ENCODE assay signal across 23 mouse cellular contexts in genomic region chr2:142407341-142407740, GRCm38 (mm10).
DNase-seq lines count a peak whose midpoint lies in the region; ATAC-seq and TF ChIP-seq lines count a peak whose summit lies in the region.
"Had no signal": no experiment of that assay in that cellular context is flagged by ENCODE, and none has a peak within 500 bp of the region (broad histone marks: within the 10 kb centered on the region; RNA-seq: fewer than 3 reads in every experiment).

No protein-coding gene starts in this region.

- H3K27ac ChIP-seq in forebrain, postnatal 0 days (ENCODE audit: low read depth, low read length): no peak overlapping the region
- no peak overlapping the region for H3K27ac ChIP-seq in forebrain, embryonic 11.5 days (ENCODE audit: low read depth, low read length)
- H3K27ac ChIP-seq: embryonic facial prominence, embryonic 10.5 days; embryonic facial prominence, embryonic 12.5 days; forebrain, embryonic 12.5 days had no signal

- H3K4me3 ChIP-seq in forebrain, postnatal 0 days (ENCODE audit: low read depth, low read length): no peak overlapping the region
- H3K4me3 ChIP-seq in forebrain, embryonic 11.5 days (ENCODE audit: low read depth, low read length): no peak overlapping the region
- H3K4me3 ChIP-seq: embryonic facial prominence, embryonic 10.5 days; embryonic facial prominence, embryonic 12.5 days; forebrain, embryonic 12.5 days had no signal

- no peak overlapping the region for H3K4me2 ChIP-seq in forebrain, postnatal 0 days (ENCODE audit: low read depth)
- H3K4me2 ChIP-seq in forebrain, embryonic 11.5 days (ENCODE audit: low read depth, low read length, severe bottlenecking): no peak overlapping the region
- H3K4me2 ChIP-seq: embryonic facial prominence, embryonic 12.5 days; forebrain, embryonic 12.5 days had no signal

- no peaks in the 10 kb centered on the region for H3K27me3 ChIP-seq in forebrain, postnatal 0 days (ENCODE audit: insufficient read depth, low read length)
- H3K27me3 ChIP-seq in forebrain, embryonic 11.5 days (ENCODE audit: control insufficient read depth, insufficient read depth, low read length): no peaks in the 10 kb centered on the region
- H3K27me3 ChIP-seq: CH12.LX; embryonic facial prominence, embryonic 12.5 days; forebrain, embryonic 12.5 days had no signal

- no peaks in the 10 kb centered on the region for H3K4me1 ChIP-seq in forebrain, postnatal 0 days (ENCODE audit: insufficient read depth)
- no peaks in the 10 kb centered on the region for H3K4me1 ChIP-seq in forebrain, embryonic 11.5 days (replicated peaks; ENCODE audit: control insufficient read depth, insufficient read depth, low read length)
- H3K4me1 ChIP-seq: embryonic facial prominence, embryonic 12.5 days had no signal

- H3K9ac ChIP-seq in forebrain, postnatal 0 days: no peak overlapping the region
- H3K9ac ChIP-seq in forebrain, embryonic 11.5 days (ENCODE audit: low read length): no peak overlapping the region
- H3K9ac ChIP-seq: embryonic facial prominence, embryonic 12.5 days; forebrain, embryonic 12.5 days had no signal

- no peaks in the 10 kb centered on the region for H3K9me3 ChIP-seq in forebrain, postnatal 0 days (ENCODE audit: low read length)
- no peaks in the 10 kb centered on the region for H3K9me3 ChIP-seq in forebrain, embryonic 11.5 days (ENCODE audit: control insufficient read depth, low read length)
- H3K9me3 ChIP-seq: embryonic facial prominence, embryonic 10.5 days; embryonic facial prominence, embryonic 12.5 days; forebrain, embryonic 12.5 days had no signal

- no peak for DNase-seq in forebrain, postnatal 0 days
- no peak for DNase-seq in forebrain, embryonic 11.5 days (ENCODE audit: low spot score)
- peak; percentile 32 to 77 for DNase-seq in layer of hippocampus, adult 18-20 months (ENCODE audit: low spot score in 2 of 2)
- DNase-seq in layer of hippocampus, postnatal 25 days (ENCODE audit: extremely low spot score in 1 of 2, low spot score in 1 of 2): no peak
- peak; percentile 35 for DNase-seq in layer of hippocampus, adult 9-10 months (ENCODE audit: low spot score)
- no peak for DNase-seq in kidney, postnatal 25 days
- no peak for DNase-seq in adipocyte (ENCODE audit: low spot score)
- DNase-seq: adrenal gland, adult 8-10 months; adrenal gland, postnatal 14 days; adrenal gland, postnatal 36 days; B cell, adult 2 months; cerebellum, adult 18-20 months; cerebellum, adult 8-10 months; cerebellum, postnatal 10 days; cerebellum, postnatal 25 days had no signal

- H3K36me3 ChIP-seq in forebrain, postnatal 0 days (ENCODE audit: insufficient read depth): no peaks in the 10 kb centered on the region
- no peaks in the 10 kb centered on the region for H3K36me3 ChIP-seq in forebrain, embryonic 11.5 days (ENCODE audit: control insufficient read depth, insufficient read depth, low read length)
- H3K36me3 ChIP-seq: embryonic facial prominence, embryonic 10.5 days; embryonic facial prominence, embryonic 12.5 days; forebrain, embryonic 12.5 days; G1E had no signal

- TF ChIP-seq CTCF in forebrain, postnatal 0 days (IDR thresholded peaks at IDR 0.05; ENCODE audit: low read depth): no peak

- ATAC-seq in forebrain, postnatal 0 days: peak; percentile 35; the same call in 1 of the 2 replicates
- ATAC-seq in forebrain, embryonic 11.5 days (replicated peaks; ENCODE audit: low FRiP score): no peak
- ATAC-seq: CD4-positive, CD25-positive, alpha-beta regulatory T cell, adult 4 months; forebrain, embryonic 14.5 days; forebrain, embryonic 16.5 days had no signal

Comparison
In these comparisons a context has a peak if more than half of its experiments do, and no peak if none do; other contexts are left out.
1. DNase-seq: peak in layer of hippocampus, adult 18-20 months (2 of 2) and layer of hippocampus, adult 9-10 months (single experiment); none in forebrain, postnatal 0 days (single experiment), forebrain, embryonic 11.5 days (single experiment), layer of hippocampus, postnatal 25 days (0 of 2), kidney, postnatal 25 days (0 of 2) and adipocyte (single experiment).